Mouse (Mus musculus) bone marrow, adult 2 months (tissue): ENCODE results near the gene Serpine1. TPM values are rescaled to one million over a fixed set of nuclear protein-coding genes. Genes with fewer than 3 reads are reported as not detected.
"Not testable (repeated sequence)": the region's sequence is repeated elsewhere in the genome, so short reads cannot be mapped to it uniquely, and the experiment has no call there.

Experiments
- H3K27ac ChIP-seq: fragments of 200-500 bp; 2 replicates; pipeline ENCODE4 v1.5.1; 2012; ENCODE audit warnings: low read depth, mild to moderate bottlenecking, control low read depth, inconsistent platforms, low read length; ENCODE audit not compliant: control insufficient read depth, poor library complexity, insufficient read depth
- H3K4me1 ChIP-seq: fragments of 200-500 bp; 2 replicates; pipeline ENCODE4 v1.6.1; 2011; ENCODE audit warnings: low read length; ENCODE audit not compliant: control insufficient read depth, insufficient read depth
- H3K4me3 ChIP-seq: fragments of 200-500 bp; replicated peaks from 2 replicates; pipeline ENCODE3; 2011; ENCODE audit warnings: mild to moderate bottlenecking, low read depth, low read length, control low read depth; ENCODE audit not compliant: control insufficient read depth
- CTCF ChIP-seq: fragments of 200-500 bp; IDR thresholded peaks from 2 replicates; pipeline ENCODE4 v1.5.1; 2011; ENCODE audit warnings: low read length, control low read depth; ENCODE audit not compliant: control insufficient read depth, insufficient read depth
- POLR2A ChIP-seq: fragments of 200-500 bp; IDR thresholded peaks from 2 replicates; pipeline ENCODE4 v1.6.1; 2011; ENCODE audit warnings: low read depth, mild to moderate bottlenecking, control low read depth, low read length, borderline replicate concordance; ENCODE audit not compliant: control insufficient read depth
- WGBS: fragments of 180-500 bp; shearing (Covaris S2); methylation state at CpG from one replicate; pipeline ENCODE4 v1.1.7; 2018; 5-methylcytosine and 5-hydroxymethylcytosine counted together
- polyA plus RNA-seq: library from polyadenylated mRNA; stranded (reverse); fragments of >200 nt; gene quantifications from 2 replicates; pipeline ENCODE4 v1.2.4, GENCODE M21; 2011; ENCODE audit warnings: low replicate concordance; ENCODE audit not compliant: missing spikeins, insufficient read depth, insufficient read length

The Serpine1 gene
- 0.95 and 3.1 TPM in 2 replicates for polyA plus RNA-seq

DNA sequence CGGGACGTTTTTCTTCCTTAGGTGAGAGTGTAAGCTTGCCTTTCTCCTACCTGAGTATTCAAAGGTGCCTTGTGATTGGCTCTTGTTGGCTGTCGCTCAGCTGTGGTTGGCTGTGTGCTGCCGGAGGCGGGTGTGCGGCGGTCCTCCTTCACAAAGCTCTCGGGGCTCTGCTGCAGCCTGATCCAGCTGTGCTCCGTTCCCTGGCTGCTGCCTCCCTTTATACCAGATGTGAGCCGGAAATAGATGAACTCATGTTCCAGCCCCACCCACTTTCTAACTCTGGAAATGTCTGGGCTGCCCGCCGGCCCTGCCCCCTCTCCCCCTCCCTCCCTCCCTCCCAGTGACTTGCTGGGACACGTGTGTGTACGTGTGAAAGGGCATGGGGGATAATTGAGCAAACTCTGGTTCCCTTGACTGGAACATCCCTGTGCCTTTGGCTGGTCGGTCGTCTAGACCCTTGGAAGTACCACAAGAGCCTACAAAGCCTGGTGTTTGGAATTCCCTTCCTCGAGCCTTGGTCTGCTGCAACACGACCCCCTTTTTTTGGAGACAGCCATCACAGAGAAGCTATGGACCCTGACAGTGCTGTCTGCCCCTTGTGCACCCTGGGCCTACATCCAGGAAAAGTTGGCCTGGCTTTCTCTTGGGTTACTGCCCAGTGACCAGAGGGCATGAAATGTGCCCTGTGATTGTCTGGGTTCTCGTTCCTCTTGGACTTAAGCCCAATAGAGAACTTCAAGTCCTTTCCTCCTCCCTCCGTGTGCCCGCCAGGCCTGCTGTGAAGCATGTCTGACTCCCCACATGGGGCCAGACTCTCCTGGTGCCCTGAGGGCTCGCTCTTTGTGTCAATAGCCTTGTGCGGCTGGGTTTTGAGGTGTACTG, at the start of gene Serpine1:
Gene Serpine1, minus strand, starts transcription at position 190 of the 882 bp plus-strand sequence.
- 17% methylated on average over 23 of the region's 23 CpGs for WGBS
- Histone ChIP-seq H3K4me1 (no peaks in the 10 kb centered on the region; the same call in 1 of the 2 replicates), H3K4me3 (no peak within 1 kb of the TSS), H3K27ac (no peak within 1 kb of the TSS)
- TF ChIP-seq POLR2A (peak; percentile 43; the same call in 1 of the 2 replicates), CTCF (no peak)

DNA sequence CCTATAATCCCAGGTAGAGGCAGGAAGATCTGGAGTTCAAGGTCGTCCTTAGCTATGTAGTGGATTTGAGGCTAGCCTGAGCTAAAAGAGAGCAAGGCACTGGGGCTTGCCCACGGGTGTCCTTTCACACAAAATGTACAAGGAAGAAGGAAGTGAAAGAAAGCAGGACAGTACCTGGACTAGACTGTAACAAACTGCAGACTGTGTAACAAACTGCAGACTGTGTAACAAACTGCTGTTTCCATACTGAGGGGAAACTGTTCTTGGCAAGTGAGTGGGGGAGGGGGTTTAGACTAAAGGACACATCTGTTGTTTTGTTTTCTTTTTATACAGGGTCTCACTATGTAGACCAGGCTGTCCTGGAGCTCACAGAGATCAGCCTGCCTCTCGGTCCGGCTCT, 49.2 kb upstream of the Serpine1 start:
- H3K4me1 ChIP-seq = no peaks in the 10 kb centered on the region
- no peak overlapping the region for H3K4me3 ChIP-seq
- TF ChIP-seq CTCF (no peak), POLR2A (no peak)
- WGBS = 69% methylated on average over 4 of the region's 4 CpGs
- H3K27ac ChIP-seq = no peak overlapping the region

DNA sequence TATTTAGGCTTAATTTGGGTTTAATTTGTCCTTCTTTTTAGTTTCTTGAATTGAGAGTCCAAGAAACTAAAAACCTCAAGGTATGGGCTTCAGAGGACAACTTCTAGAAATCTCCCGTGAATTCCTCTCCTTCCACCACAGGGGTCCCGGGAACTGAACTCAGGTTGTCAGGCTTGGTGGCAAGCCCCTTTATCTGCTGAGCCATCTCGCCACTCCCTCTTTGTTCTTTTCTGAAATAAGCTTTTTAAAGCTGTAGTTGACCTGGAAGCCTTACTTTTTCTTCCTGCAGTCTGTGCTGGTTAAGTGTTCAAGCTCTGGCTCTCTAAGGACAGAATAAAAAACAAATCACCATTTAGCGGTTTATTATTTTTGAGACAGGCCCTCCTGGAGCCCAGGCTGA, 46.8 kb upstream of the Serpine1 start:
- WGBS = 89% methylated on average over 4 of the region's 4 CpGs

DNA sequence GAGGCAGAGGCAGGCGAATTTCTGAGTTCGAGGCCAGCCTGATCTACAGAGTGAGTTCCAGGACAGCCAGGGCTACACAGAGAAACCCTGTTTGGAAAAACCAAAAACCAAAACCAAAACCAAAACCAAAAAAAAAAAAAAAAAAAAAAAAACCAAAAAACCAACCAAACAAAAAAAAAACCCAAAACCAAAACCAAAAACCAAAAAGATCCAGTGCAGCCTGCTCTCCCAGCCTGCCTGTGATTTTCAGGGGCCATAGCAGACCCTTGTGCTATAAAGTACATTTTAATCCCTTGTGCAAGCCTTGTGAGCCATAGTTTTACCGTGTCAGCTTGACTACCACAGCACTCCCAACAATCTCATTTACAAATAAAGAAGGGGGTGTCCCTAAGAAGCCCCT, 45.9 kb upstream of the Serpine1 start:
- 86% methylated on average over 3 of the region's 3 CpGs for WGBS
- not testable (repeated sequence) for H3K4me3 ChIP-seq, H3K27ac ChIP-seq, H3K4me1 ChIP-seq

More for the DNA sequence above, 46.8 kb upstream of the Serpine1 start:
- H3K27ac ChIP-seq = no peak overlapping the region
- TF ChIP-seq CTCF (no peak), POLR2A (no peak)
- peaks cover 3% of the 10 kb centered on the region; the same call in 1 of the 2 replicates for H3K4me1 ChIP-seq
- no peak overlapping the region for H3K4me3 ChIP-seq

DNA sequence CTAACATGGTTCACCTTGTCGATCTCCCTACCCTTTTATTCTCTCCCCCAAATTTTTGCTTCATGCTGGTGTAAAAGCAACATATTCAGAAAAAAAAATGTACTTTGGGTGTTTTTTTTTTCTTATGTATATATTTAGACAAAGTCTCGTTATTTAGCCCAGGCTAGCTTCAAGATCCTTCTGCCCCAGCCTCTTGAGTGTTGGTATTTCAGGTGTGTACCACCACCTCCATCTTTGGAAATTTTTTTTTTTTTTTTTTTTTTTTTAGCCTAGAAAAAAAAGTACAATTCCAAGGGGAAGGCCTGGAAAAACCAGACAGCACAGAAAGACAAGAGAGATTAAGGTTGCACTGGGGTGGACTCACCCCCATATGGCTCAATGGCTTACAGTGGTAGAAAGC, 44.9 kb upstream of the Serpine1 start:
- H3K27ac ChIP-seq = peak overlapping the region; percentile 95; the same call in 1 of the 2 replicates
- TF ChIP-seq POLR2A = no peak
- H3K4me1 ChIP-seq = peaks cover 3% of the 10 kb centered on the region; the same call in 1 of the 2 replicates
- H3K4me3 ChIP-seq = no peak overlapping the region
- WGBS = 47% methylated on average over 2 of the region's 2 CpGs

DNA sequence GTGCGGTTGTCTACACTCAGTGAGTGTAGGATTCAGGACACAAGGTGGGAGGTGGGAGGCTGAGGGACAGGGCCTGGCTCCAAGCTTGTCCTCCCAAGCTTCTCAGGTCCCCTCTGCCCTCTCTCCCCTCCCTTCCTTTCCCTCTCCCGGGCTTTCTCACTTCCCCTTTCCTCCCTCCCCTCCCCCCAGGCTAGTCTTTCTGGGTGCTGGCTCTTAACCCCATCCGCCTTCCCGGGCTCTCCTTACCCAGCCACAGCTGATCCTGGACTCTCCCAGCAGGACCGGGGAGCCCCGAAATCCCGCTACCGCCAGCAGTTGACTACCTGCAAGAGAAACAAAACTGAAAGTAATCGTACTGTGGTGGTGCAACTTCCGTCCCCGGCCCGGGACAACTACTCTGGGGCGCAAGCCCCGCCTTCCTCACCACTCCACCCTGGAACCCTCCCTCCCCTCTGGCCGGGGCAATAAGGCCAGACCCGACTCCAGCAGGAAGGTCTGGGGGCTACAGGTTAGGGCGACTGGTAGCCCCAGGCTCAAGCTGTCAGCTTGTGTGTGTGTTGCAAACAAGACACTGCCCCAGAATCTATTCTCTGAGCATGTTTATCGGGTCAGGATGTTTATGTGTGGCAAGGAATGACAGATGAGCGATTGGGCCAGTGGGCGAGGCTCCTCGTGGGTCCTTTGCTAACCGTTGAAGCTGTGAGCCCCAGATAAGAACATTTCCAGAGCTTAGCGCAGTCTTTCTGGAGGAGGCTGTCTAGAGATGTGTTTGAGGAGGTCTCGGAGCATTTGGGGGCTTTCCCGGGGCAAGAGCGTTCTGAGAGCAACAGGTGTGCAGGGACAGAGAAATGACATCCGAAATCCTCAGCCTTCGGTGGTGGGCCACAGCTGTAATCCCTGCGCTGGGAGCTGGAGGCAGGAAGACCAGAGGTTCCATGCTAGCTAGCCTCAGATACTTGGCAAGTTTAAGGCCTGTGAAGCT, 44.1 kb upstream of the Serpine1 start, which contains the start of gene Trim56:
Gene Trim56, minus strand, starts transcription at position 344 of the 982 bp plus-strand sequence.
- Histone ChIP-seq H3K27ac (peak within 1 kb of the TSS; percentile 95), H3K4me3 (peak within 1 kb of the TSS; percentile 88), H3K4me1 (peaks cover 3% of the 10 kb centered on the region; the same call in 1 of the 2 replicates)
- 4% methylated on average over 29 of the region's 29 CpGs for WGBS
- TF ChIP-seq POLR2A = peak; percentile 75; the same call in 1 of the 2 replicates
- TF ChIP-seq CTCF = no peak

DNA sequence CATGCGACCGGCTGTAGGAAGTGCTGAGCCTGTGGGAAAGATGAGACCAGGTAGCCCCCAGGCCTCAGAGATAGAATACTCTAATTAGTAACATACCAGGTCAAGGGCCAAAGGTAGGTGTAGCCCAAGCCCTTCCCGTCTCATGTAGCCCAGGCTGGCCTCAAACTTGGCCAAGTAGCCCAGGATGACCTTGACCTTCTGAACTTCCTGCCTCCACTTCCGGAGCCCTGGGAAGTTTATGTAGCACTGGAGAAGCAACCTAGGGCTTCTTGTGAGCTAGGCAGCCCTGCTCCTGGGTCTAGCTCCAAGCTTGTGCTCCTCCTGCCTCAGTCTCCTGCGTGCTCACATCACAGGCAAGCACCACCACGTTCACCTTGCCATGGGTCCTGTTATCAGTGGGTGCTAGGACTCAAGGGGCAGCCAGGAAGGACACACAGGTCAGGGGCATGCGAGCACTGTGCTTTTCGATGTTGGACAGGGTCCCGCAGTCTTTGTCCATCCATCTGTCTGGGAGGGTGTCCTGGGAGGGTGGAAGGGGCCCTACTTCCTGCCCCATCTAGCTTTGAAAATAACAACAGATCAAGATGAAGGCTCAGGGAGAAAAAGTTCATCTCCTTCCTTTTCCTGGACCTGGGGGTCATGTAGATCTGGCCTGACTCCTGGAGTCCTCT, 43.0 kb upstream of the Serpine1 start:
- TF ChIP-seq CTCF (no peak), POLR2A (no peak)
- H3K4me3 ChIP-seq = peak overlapping the region; percentile 88
- H3K27ac ChIP-seq = peak overlapping the region; percentile 95; the same call in 1 of the 2 replicates
- H3K4me1 ChIP-seq = peaks cover 3% of the 10 kb centered on the region; the same call in 1 of the 2 replicates
- 58% methylated on average over 9 of the region's 9 CpGs for WGBS
